Mouse (Mus musculus) bone marrow macrophage, adult 2 months (primary cell): ENCODE measurements around the gene Slc22a18.

Experiments
- CTCF ChIP-seq: IDR thresholded peaks from 2 replicates; pipeline ENCODE4 v1.5.1; 2012; ENCODE audit warnings: low read depth, mild to moderate bottlenecking, low read length, moderate library complexity
- POLR2A ChIP-seq: IDR thresholded peaks from 2 replicates; pipeline ENCODE4 v1.6.1; 2012; ENCODE audit warnings: mild to moderate bottlenecking, low read depth, low read length, borderline replicate concordance

GRCm38 (mm10) chr7:143474811-143475210 is 1.3 kb downstream of the Slc22a18 start:
- TF ChIP-seq CTCF (no peak), POLR2A (no peak)
